Mouse (Mus musculus): ENCODE measurements around the gene Gmfb. TPM values are rescaled to one million over a fixed set of nuclear protein-coding genes. Genes with fewer than 3 reads are reported as not detected.
"Not testable (repeated sequence)": the region's sequence is repeated elsewhere in the genome, so short reads cannot be mapped to it uniquely, and the experiment has no call there.

Gmfb gene
- total RNA-seq (2021) = 10 to 100 TPM; 28.0 to 31.3 TPM

GRCm38 (mm10) chr14:46821873-46822716, at the start of gene Gmfb:
Gene Gmfb (minus strand): TSS chr14:46822242.
- intact Hi-C loops (cut with DNase I) = loop anchor here (2.0 kb wide), 1 partner anchor 61 kb away; the partner anchor contains the start of gene Samd4
- peak; percentile 97 to 98 for DNase-seq

GRCm38 (mm10) chr14:46862922-46863321, 40.9 kb upstream of the Gmfb start:
- intact Hi-C loops (cut with DNase I) = no loop called here
- DNase-seq = no peak

- no peak for DNase-seq
- intact Hi-C loops (cut with DNase I) = no loop called here
Observed at GRCm38 (mm10) chr14:46853677-46854076, 31.6 kb upstream of the Gmfb start.

- intact Hi-C loops (cut with DNase I) = no loop called here
- no peak for DNase-seq
Observed at GRCm38 (mm10) chr14:46849769-46850168, 27.7 kb upstream of the Gmfb start.

- DNase-seq = no peak
- intact Hi-C loops (cut with DNase I) = no loop called here
Observed at GRCm38 (mm10) chr14:46848736-46849135, 26.7 kb upstream of the Gmfb start.

GRCm38 (mm10) chr14:46848063-46848590, 26.1 kb upstream of the Gmfb start:
- intact Hi-C loops (cut with DNase I) = no loop called here
- DNase-seq = no peak

- DNase-seq = no peak
- intact Hi-C loops (cut with DNase I) = no loop called here
Observed at GRCm38 (mm10) chr14:46845706-46846105, 23.7 kb upstream of the Gmfb start.

GRCm38 (mm10) chr14:46839326-46839725, 17.3 kb upstream of the Gmfb start:
- DNase-seq = no peak
- intact Hi-C loops (cut with DNase I) = no loop called here

- DNase-seq = peak in 1 of 2 experiments; percentile 14
- intact Hi-C loops (cut with DNase I) = loop anchor here (2.0 to 5.0 kb wide), 2 partner anchors 50 to 255 kb away; partner anchors contain the start of gene Samd4
Observed at GRCm38 (mm10) chr14:46832354-46833272, 10.6 kb upstream of the Gmfb start.

- DNase-seq = peak; percentile 94 to 96
- intact Hi-C loops (cut with DNase I) = loop anchor here (2.0 to 5.0 kb wide), 2 partner anchors 51 to 255 kb away; partner anchors contain the start of gene Samd4
Observed at GRCm38 (mm10) chr14:46831837-46832333, 9.8 kb upstream of the Gmfb start, which contains the start of gene Cgrrf1. Gene Cgrrf1 (plus strand): TSS chr14:46832125.

GRCm38 (mm10) chr14:46831295-46831694, 9.3 kb upstream of the Gmfb start:
- DNase-seq = peak in 1 of 2 experiments; percentile 12
- intact Hi-C loops (cut with DNase I) = loop anchor here (5.0 kb wide), 1 partner anchor 256 kb away; no protein-coding TSS in a partner anchor

- DNase-seq = no peak
- intact Hi-C loops (cut with DNase I) = no loop called here
Observed at GRCm38 (mm10) chr14:46827430-46827829, 5.4 kb upstream of the Gmfb start.

GRCm38 (mm10) chr14:46823996-46824395, 2.0 kb upstream of the Gmfb start:
- DNase-seq = no peak
- intact Hi-C loops (cut with DNase I) = loop anchor here (2.0 kb wide), 1 partner anchor 59 kb away; the partner anchor contains the start of gene Samd4

- intact Hi-C loops (cut with DNase I) = no loop called here
- peak in 1 of 2 experiments; percentile 9 for DNase-seq
Observed at GRCm38 (mm10) chr14:46821271-46821872, 670 bp downstream of the Gmfb start.

GRCm38 (mm10) chr14:46819961-46820360, 2.1 kb downstream of the Gmfb start:
- not testable (repeated sequence) for DNase-seq
- intact Hi-C loops (cut with DNase I) = loop anchor here (2.0 kb wide), 1 partner anchor 29 kb away; no protein-coding TSS in a partner anchor

GRCm38 (mm10) chr14:46818743-46819142, 3.3 kb downstream of the Gmfb start:
- intact Hi-C loops (cut with DNase I) = loop anchor here (2.0 kb wide), 1 partner anchor 28 kb away; no protein-coding TSS in a partner anchor
- DNase-seq = no peak

- no peak for DNase-seq
- intact Hi-C loops (cut with DNase I) = no loop called here
Observed at GRCm38 (mm10) chr14:46816916-46817622, 5.0 kb downstream of the Gmfb start.

GRCm38 (mm10) chr14:46815640-46816039, 6.4 kb downstream of the Gmfb start:
- no peak for DNase-seq
- intact Hi-C loops (cut with DNase I) = no loop called here

GRCm38 (mm10) chr14:46807927-46808326, 14.1 kb downstream of the Gmfb start:
- intact Hi-C loops (cut with DNase I) = no loop called here
- DNase-seq = no peak

All from heart, postnatal 36 days (tissue).